Mouse (Mus musculus) heart, postnatal 0 days (tissue): ENCODE results near the gene Kif3c. TPM values are rescaled to one million over a fixed set of nuclear protein-coding genes. Genes with fewer than 3 reads are reported as not detected.

ENCODE experiments used
- ATAC-seq: fragments of 200-750 bp; cut with Nextera tagmentation; 2 replicates; pipeline ENCODE4 v1.8.0; 2017; ENCODE audit warnings: low read depth, moderate number of reproducible peaks, moderate library complexity; ENCODE audit not compliant: insufficient read depth
- DNase-seq: peaks from one replicate; pipeline ENCODE4 v3.0.0-alpha.2; 2016; ENCODE audit warnings: low spot score
- H3K27ac ChIP-seq: fragments of 300-500 bp; sonication (generic); 2 replicates; pipeline ENCODE4 v1.5.1; 2014; ENCODE audit warnings: low read depth, mild to moderate bottlenecking
- H3K27me3 ChIP-seq: fragments of 300-500 bp; sonication (generic); 2 replicates; pipeline ENCODE4 v1.6.1; 2014; ENCODE audit warnings: low read length, mixed read lengths; ENCODE audit not compliant: control insufficient read depth, insufficient read depth
- H3K36me3 ChIP-seq: fragments of 300-500 bp; sonication (generic); replicated peaks from 2 replicates; pipeline ENCODE4 v1.6.1; 2014; ENCODE audit warnings: low read length, mixed read lengths; ENCODE audit not compliant: control insufficient read depth, insufficient read depth
- H3K4me1 ChIP-seq: fragments of 300-500 bp; sonication (generic); 2 replicates; pipeline ENCODE4 v1.6.1; 2014; ENCODE audit warnings: antibody characterized with exemption; ENCODE audit not compliant: control insufficient read depth, insufficient read depth
- H3K4me2 ChIP-seq: fragments of 300-500 bp; sonication (generic); 2 replicates; pipeline ENCODE4 v1.6.1; 2014; ENCODE audit warnings: low read depth, mild to moderate bottlenecking, low read length, moderate library complexity
- H3K4me3 ChIP-seq: fragments of 300-500 bp; sonication (generic); 2 replicates; pipeline ENCODE4 v1.5.1; 2014; ENCODE audit warnings: low read depth, low read length
- H3K9ac ChIP-seq: fragments of 300-500 bp; sonication (generic); replicated peaks from 2 replicates; pipeline ENCODE4 v1.6.1; 2014; ENCODE audit warnings: low read depth, low read length, mixed read lengths
- H3K9me3 ChIP-seq: fragments of 300-500 bp; sonication (generic); replicated peaks from 2 replicates; pipeline ENCODE4 v1.6.1; 2016; ENCODE audit warnings: low read length; ENCODE audit not compliant: control insufficient read depth
- CTCF ChIP-seq: IDR thresholded peaks from 2 replicates; pipeline ENCODE4 v1.5.1; 2016; ENCODE audit warnings: antibody characterized with exemption, control low read depth, low read depth
- EP300 ChIP-seq: IDR thresholded peaks from 2 replicates; pipeline ENCODE4 v1.6.1; 2016; ENCODE audit warnings: antibody characterized with exemption, low read depth
- WGBS: fragments of 180-500 bp; shearing (Covaris S2); extraction: QIAGEN DNeasy Blood & Tissue Kit; methylation state at CpG from one replicate; pipeline ENCODE4 v1.1.7; 2014; 5-methylcytosine and 5-hydroxymethylcytosine counted together
- polyA plus RNA-seq: library from polyadenylated mRNA; unstranded; fragments of >200 nt; fragmentation: Nextera tagmentation; extraction: Ambion mirVana; gene quantifications from 2 replicates; pipeline ENCODE4 v1.2.1, GENCODE M21; 2015
- total RNA-seq: library from RNA; depleted of rRNA; stranded (reverse); fragments of >200 nt; gene quantifications from 2 replicates; pipeline ENCODE4 v1.2.3, GENCODE M21; 2014; ENCODE audit warnings: low replicate concordance; rRNA removed

The Kif3c gene
- total and polyA plus RNA-seq, 2 experiments from 2014 or later: 2.4 to 8.3 TPM

DNA sequence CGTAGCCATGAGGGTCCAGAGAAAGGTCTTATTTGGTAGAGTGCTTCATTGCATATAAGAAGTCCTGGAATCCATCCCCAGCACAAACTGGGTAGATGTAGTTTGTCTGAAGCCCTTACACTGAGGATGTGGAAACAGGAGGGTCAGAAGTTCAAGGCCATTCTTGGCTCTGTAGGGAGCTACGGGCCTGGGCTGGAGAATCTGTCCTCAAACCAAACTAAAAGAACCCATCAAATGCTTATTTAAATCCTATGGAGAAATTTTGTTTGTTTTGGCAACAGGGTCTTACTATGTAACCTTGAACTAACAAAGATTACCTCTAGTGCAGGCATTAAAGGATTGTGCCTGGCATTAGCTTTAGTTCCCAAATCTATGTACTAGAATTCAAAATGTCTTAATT, 76.0 kb downstream of the Kif3c start:
- Histone ChIP-seq H3K4me2 (no peak overlapping the region), H3K36me3 (peaks cover 7% of the 10 kb centered on the region), H3K27ac (no peak overlapping the region), H3K4me1 (peaks cover 8% of the 10 kb centered on the region), H3K27me3 (no peaks in the 10 kb centered on the region), H3K4me3 (no peak overlapping the region), H3K9ac (no peak overlapping the region), H3K9me3 (no peaks in the 10 kb centered on the region)
- TF ChIP-seq EP300 (no peak), CTCF (no peak)
- 60% methylated on average over 2 of the region's 2 CpGs for WGBS
- DNase-seq: no peak
- no peak for ATAC-seq

DNA sequence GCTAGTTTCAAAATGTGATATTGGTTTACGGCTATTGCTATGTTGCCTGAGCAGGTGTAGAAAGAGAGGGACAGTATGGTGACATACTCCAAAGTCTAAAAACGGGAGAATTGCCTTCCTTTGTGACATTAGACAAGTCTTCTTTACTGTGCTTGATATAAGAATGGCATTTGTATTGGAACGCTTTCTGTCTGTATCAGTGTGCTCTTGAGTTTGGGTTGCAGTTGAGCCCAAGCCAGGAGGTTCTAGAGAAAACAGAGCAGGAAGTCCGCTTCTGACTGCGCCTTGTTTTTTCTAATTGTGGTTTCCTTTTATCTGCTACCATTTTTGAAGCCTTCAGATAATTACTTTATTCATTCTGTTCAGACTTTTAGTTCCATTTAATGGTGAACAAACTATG, 76.4 kb downstream of the Kif3c start:
- WGBS: 56% methylated on average over 5 of the region's 5 CpGs
- no peak for ATAC-seq

DNA sequence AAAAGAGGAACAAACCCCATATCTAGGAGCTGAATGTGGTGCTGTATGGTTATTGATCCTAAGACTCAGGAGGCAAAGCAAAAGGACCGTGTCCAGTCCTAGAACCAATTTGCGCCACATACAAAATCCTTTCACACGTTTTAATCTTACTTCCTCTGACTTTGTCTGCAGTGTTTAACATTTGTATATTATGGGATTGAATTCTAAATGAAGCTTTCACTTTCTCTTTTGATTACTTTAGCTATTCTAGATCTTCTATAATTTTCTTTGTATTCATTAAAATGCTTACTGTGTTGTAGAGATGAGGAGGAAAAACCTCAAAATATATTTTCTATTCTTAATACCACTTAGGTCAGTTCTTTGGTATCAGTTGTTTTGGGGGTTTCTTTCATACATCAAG, 88.6 kb downstream of the Kif3c start:
- WGBS: 93% methylated on average over 3 of the region's 3 CpGs
- no peak for TF ChIP-seq CTCF
- TF ChIP-seq EP300: no peak
- ATAC-seq: no peak
- H3K9me3 ChIP-seq: no peaks in the 10 kb centered on the region
- no peaks in the 10 kb centered on the region for H3K27me3 ChIP-seq
- H3K4me1 ChIP-seq: no peaks in the 10 kb centered on the region
- peaks cover 43% of the 10 kb centered on the region for H3K36me3 ChIP-seq
- H3K4me2 ChIP-seq: no peak overlapping the region
- no peak overlapping the region for H3K4me3 ChIP-seq
- no peak for DNase-seq
- no peak overlapping the region for H3K9ac ChIP-seq
- no peak overlapping the region for H3K27ac ChIP-seq

More for the DNA sequence above, 76.4 kb downstream of the Kif3c start:
- Histone ChIP-seq H3K27me3 (no peaks in the 10 kb centered on the region), H3K36me3 (peaks cover 7% of the 10 kb centered on the region), H3K4me3 (no peak overlapping the region), H3K27ac (no peak overlapping the region), H3K9ac (no peak overlapping the region), H3K9me3 (no peaks in the 10 kb centered on the region), H3K4me1 (peaks cover 8% of the 10 kb centered on the region), H3K4me2 (no peak overlapping the region)
- no peak for DNase-seq
- TF ChIP-seq CTCF (no peak), EP300 (no peak)

Other genes starting within 250 kb of the Kif3c start
- 91.4 and 113 TPM in 2 replicates for gene Rab10, start 55.2 kb upstream of the Kif3c start, total RNA-seq
- 54.9 and 56.2 TPM in 2 replicates for gene Rab10, start 55.2 kb upstream of the Kif3c start, polyA plus RNA-seq
- 16.1 and 17.5 TPM in 2 replicates for gene Asxl2, start 61.7 kb downstream of the Kif3c start, total RNA-seq
- gene Asxl2, start 61.7 kb downstream of the Kif3c start, polyA plus RNA-seq: 8.6 and 9.5 TPM in 2 replicates
- gene Dtnb, start 207.2 kb downstream of the Kif3c start, total RNA-seq: 25.5 and 30.7 TPM in 2 replicates
- 4.7 and 5.7 TPM in 2 replicates for gene Dtnb, start 207.2 kb downstream of the Kif3c start, polyA plus RNA-seq